Mouse (Mus musculus) liver, postnatal 0 days (tissue): ENCODE results near the gene Rhof. TPM values are rescaled to one million over a fixed set of nuclear protein-coding genes. Genes with fewer than 3 reads are reported as not detected.

Experiments used
- ATAC-seq: fragments of 200-750 bp; cut with Nextera tagmentation; 2 replicates; pipeline ENCODE4 v1.8.0; 2017; ENCODE audit warnings: mild to moderate bottlenecking, moderate library complexity
- DNase-seq: peaks from one replicate; pipeline ENCODE4 v3.0.0-alpha.2; 2016
- H3K27ac ChIP-seq: fragments of 300-500 bp; sonication (generic); 2 replicates; pipeline ENCODE4 v1.5.1; 2014; ENCODE audit warnings: antibody characterized with exemption, moderate library complexity, mild to moderate bottlenecking, low read depth
- H3K27me3 ChIP-seq: fragments of 300-500 bp; sonication (generic); 2 replicates; pipeline ENCODE4 v1.6.1; 2014; ENCODE audit warnings: low read length, control low read depth, mixed read lengths; ENCODE audit not compliant: insufficient read depth
- H3K36me3 ChIP-seq: fragments of 300-500 bp; sonication (generic); replicated peaks from 2 replicates; pipeline ENCODE4 v1.6.1; 2014; ENCODE audit warnings: mild to moderate bottlenecking, control low read depth, low read length, moderate library complexity, mixed read lengths; ENCODE audit not compliant: insufficient read depth
- H3K4me1 ChIP-seq: fragments of 300-500 bp; sonication (generic); 2 replicates; pipeline ENCODE4 v1.6.1; 2014; ENCODE audit warnings: antibody characterized with exemption, mild to moderate bottlenecking, control low read depth; ENCODE audit not compliant: insufficient read depth
- H3K4me2 ChIP-seq: fragments of 300-500 bp; sonication (generic); 2 replicates; pipeline ENCODE4 v1.6.1; 2014; ENCODE audit warnings: low read depth, mild to moderate bottlenecking, low read length, moderate library complexity, mixed read lengths
- H3K4me3 ChIP-seq: fragments of 300-500 bp; sonication (generic); 2 replicates; pipeline ENCODE4 v1.5.1; 2014; ENCODE audit warnings: low read depth, low read length
- H3K9ac ChIP-seq: fragments of 300-500 bp; sonication (generic); replicated peaks from 2 replicates; pipeline ENCODE4 v1.6.1; 2014; ENCODE audit warnings: mild to moderate bottlenecking, moderate library complexity
- H3K9me3 ChIP-seq: fragments of 300-500 bp; sonication (generic); 2 replicates; pipeline ENCODE4 v1.6.1; 2016; ENCODE audit warnings: mild to moderate bottlenecking, control low read depth, low read length, mixed read lengths
- CTCF ChIP-seq: sonication (generic); IDR thresholded peaks from 2 replicates; pipeline ENCODE4 v1.5.1; 2016; ENCODE audit warnings: antibody characterized with exemption, low read depth
- EP300 ChIP-seq: IDR thresholded peaks from 2 replicates; pipeline ENCODE4 v1.6.1; 2016; ENCODE audit warnings: antibody characterized with exemption, low read depth, mild to moderate bottlenecking
- WGBS: fragments of 180-500 bp; shearing (Covaris S2); extraction: QIAGEN DNeasy Blood & Tissue Kit; methylation state at CpG from one replicate; pipeline ENCODE4 v1.1.7; 2014; ENCODE audit not compliant: insufficient replicate concordance; 5-methylcytosine and 5-hydroxymethylcytosine counted together
- polyA plus RNA-seq: library from polyadenylated mRNA; unstranded; fragments of >200 nt; fragmentation: Nextera tagmentation; extraction: Ambion mirVana; gene quantifications from 2 replicates; pipeline ENCODE4 v1.2.1, GENCODE M21; 2015

Gene Rhof
- polyA plus RNA-seq, 1 experiment from 2014 or later, result 2.1 TPM

GRCm38 (mm10) chr5:123133784-123134143, 1.3 kb upstream of the Rhof start:
- no peaks in the 10 kb centered on the region for H3K9me3 ChIP-seq
- peaks cover 72% of the 10 kb centered on the region for H3K4me1 ChIP-seq
- TF ChIP-seq CTCF (no peak), EP300 (no peak)
- ATAC-seq, result no peak
- 0 out of 2 replicates have a peak overlapping the region, but pooled peaks have one; percentile 100 for H3K27ac ChIP-seq
- peaks cover 14% of the 10 kb centered on the region for H3K36me3 ChIP-seq
- no peaks in the 10 kb centered on the region for H3K27me3 ChIP-seq
- H3K9ac ChIP-seq, result no peak overlapping the region
- H3K4me3 ChIP-seq, result no peak overlapping the region
- 53% methylated on average over 7 of the region's 7 CpGs for WGBS
- DNase-seq, result no peak
- H3K4me2 ChIP-seq, result no peak overlapping the region

GRCm38 (mm10) chr5:123133083-123133783, 741 bp upstream of the Rhof start:
- Histone ChIP-seq H3K9me3 (no peaks in the 10 kb centered on the region), H3K4me2 (peak overlapping the region; percentile 84), H3K4me1 (peaks cover 69% of the 10 kb centered on the region), H3K27ac (peak overlapping the region; percentile 7; the same call in 1 of the 2 replicates), H3K27me3 (no peaks in the 10 kb centered on the region), H3K36me3 (peaks cover 14% of the 10 kb centered on the region), H3K9ac (no peak overlapping the region), H3K4me3 (no peak overlapping the region)
- TF ChIP-seq EP300 (0 out of 2 replicates have a peak, but pooled peaks have one; percentile 6), CTCF (peak; percentile 99)
- WGBS, result 19% methylated on average over 18 of the region's 18 CpGs
- ATAC-seq (no peak), DNase-seq (peak; percentile 92)

GRCm38 (mm10) chr5:123130814-123131148, 1.7 kb downstream of the Rhof start:
- no peaks in the 10 kb centered on the region for H3K9me3 ChIP-seq
- ATAC-seq (no peak), DNase-seq (no peak)
- WGBS, result 66% methylated on average over 5 of the region's 5 CpGs
- H3K4me2 ChIP-seq, result no peak overlapping the region
- peaks cover 51% of the 10 kb centered on the region for H3K4me1 ChIP-seq
- TF ChIP-seq EP300, result no peak
- TF ChIP-seq CTCF, result no peak
- H3K27me3 ChIP-seq, result no peaks in the 10 kb centered on the region
- no peak overlapping the region for H3K4me3 ChIP-seq
- no peak overlapping the region for H3K9ac ChIP-seq
- no peak overlapping the region for H3K27ac ChIP-seq
- peaks cover 14% of the 10 kb centered on the region; the same call in 1 of the 2 replicates for H3K36me3 ChIP-seq

- Histone ChIP-seq H3K9ac (no peak overlapping the region), H3K27me3 (no peaks in the 10 kb centered on the region), H3K4me2 (no peak overlapping the region), H3K4me3 (no peak overlapping the region), H3K4me1 (peaks cover 50% of the 10 kb centered on the region), H3K27ac (no peak overlapping the region), H3K36me3 (peaks cover 14% of the 10 kb centered on the region; the same call in 1 of the 2 replicates), H3K9me3 (no peaks in the 10 kb centered on the region)
- TF ChIP-seq EP300, result no peak
- no peak for TF ChIP-seq CTCF
- 83% methylated on average over 9 of the region's 9 CpGs for WGBS
- no peak for DNase-seq
- no peak for ATAC-seq
These were observed 2.3 kb downstream of the Rhof start for GRCm38 (mm10) chr5:123130030-123130813.

GRCm38 (mm10) chr5:123129170-123129757, 3.2 kb downstream of the Rhof start:
- H3K36me3 ChIP-seq, result peaks cover 8% of the 10 kb centered on the region; the same call in 1 of the 2 replicates
- H3K4me3 ChIP-seq, result no peak overlapping the region
- H3K27ac ChIP-seq, result peak overlapping the region; percentile 88
- no peaks in the 10 kb centered on the region for H3K27me3 ChIP-seq
- DNase-seq, result no peak
- no peak for ATAC-seq
- peaks cover 43% of the 10 kb centered on the region for H3K4me1 ChIP-seq
- H3K9me3 ChIP-seq, result no peaks in the 10 kb centered on the region
- TF ChIP-seq EP300, result no peak
- TF ChIP-seq CTCF, result no peak
- 49% methylated on average over 10 of the region's 10 CpGs for WGBS
- peak overlapping the region; percentile 55 for H3K4me2 ChIP-seq
- H3K9ac ChIP-seq, result no peak overlapping the region

- H3K36me3 ChIP-seq, result peaks cover 1% of the 10 kb centered on the region; the same call in 1 of the 2 replicates
- ATAC-seq, result no peak
- no peaks in the 10 kb centered on the region for H3K27me3 ChIP-seq
- H3K27ac ChIP-seq, result peak overlapping the region; percentile 88
- H3K4me3 ChIP-seq, result peak overlapping the region; percentile 15; the same call in 1 of the 2 replicates
- no peak overlapping the region for H3K9ac ChIP-seq
- peak overlapping the region; percentile 55 for H3K4me2 ChIP-seq
- peak; percentile 70 for DNase-seq
- 37% methylated on average over 10 of the region's 10 CpGs for WGBS
- H3K9me3 ChIP-seq, result no peaks in the 10 kb centered on the region
- H3K4me1 ChIP-seq, result peaks cover 40% of the 10 kb centered on the region
- no peak for TF ChIP-seq EP300
- TF ChIP-seq CTCF, result 0 out of 2 replicates have a peak, but pooled peaks have one; percentile 2
These were observed 3.9 kb downstream of the Rhof start for GRCm38 (mm10) chr5:123128426-123129169.
